Mouse (Mus musculus): ENCODE measurements around the gene Has1.
"Not testable (repeated sequence)": the region's sequence is repeated elsewhere in the genome, so short reads cannot be mapped to it uniquely, and the experiment has no call there.

Has1 gene

DNA sequence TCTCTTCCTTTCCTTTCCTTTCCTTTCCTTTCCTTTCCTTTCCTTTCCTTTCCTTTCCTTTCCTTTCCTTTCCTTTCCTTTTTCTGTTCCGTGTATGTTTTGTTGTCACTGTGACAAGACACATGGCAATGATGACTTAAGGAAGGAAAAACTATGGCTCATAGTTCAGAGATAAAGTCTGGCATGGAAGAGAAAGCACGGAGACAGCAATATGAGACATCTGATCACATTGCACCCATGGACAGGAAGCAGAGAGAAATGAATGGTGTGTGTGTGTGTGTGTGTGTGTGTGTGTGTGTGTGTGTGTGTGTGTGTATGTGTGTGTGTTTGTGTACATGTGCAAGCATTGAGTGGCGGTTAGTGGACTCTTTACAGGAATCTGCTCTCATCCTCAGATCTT, 10.4 kb downstream of the Has1 start:
- not testable (repeated sequence) for DNase-seq (ENCODE audit: low spot score)

DNA sequence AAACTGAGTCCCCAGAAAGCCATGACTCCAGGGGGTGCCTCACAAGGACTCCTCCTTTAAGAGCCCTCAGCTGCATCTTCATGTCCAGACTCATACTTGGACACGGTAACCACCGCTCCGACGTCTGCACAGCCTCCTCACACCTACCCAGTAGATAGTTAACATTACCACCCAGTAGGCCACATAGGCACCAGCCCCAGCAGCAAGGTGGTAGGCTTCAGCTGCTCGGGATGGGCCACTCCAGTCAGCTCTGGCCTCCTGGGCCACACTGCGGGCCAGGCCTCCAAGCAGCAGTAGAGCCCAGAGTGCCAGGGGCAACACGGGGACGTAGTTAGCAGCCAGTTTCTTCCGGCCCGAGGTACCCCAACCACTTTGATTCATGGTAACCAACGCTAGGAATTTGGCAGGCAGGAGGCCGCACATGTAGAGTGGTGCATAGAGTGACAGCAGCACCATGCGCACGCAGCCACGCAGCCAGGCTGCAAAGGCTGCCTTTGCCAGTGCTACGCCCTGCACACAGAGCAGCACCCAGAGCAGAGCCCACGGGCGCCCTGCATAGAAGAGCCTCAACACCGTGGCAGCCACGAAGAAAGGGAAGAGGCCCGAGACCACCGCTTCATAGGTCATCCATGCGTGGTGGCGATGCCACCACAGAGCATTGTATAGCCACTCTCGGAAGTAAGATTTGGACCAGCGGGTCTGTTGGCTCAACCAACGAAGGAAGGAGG, 11.3 kb downstream of the Has1 start:
- DNase-seq (ENCODE audit: low spot score) = no peak

DNA sequence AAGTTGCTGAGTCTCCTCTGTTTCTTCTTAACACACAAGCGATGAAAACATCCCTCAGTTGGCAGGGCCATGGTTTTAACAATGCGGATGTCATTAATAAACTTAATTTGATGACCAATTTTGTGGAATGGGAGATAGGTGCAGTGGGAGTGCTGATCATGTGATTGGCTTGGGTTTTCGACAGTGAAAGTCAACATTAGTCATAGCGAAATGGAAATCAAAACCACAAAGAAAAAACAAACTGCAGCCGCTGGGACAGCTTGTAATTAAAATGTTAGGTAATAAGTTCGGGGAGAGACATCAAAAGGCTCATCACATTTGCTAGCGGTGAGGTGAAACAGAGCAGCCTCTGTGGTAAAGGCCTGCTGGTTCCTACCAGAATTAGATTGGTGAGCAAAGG, 14.2 kb downstream of the Has1 start:
- no peak for DNase-seq (ENCODE audit: low spot score)

GRCm38 (mm10) chr17:17839276-17839675, 15.7 kb downstream of the Has1 start:
- no peak for DNase-seq (ENCODE audit: low spot score)

GRCm38 (mm10) chr17:17837919-17838701, 16.9 kb downstream of the Has1 start:
- DNase-seq (ENCODE audit: low spot score) = peak; percentile 98

DNA sequence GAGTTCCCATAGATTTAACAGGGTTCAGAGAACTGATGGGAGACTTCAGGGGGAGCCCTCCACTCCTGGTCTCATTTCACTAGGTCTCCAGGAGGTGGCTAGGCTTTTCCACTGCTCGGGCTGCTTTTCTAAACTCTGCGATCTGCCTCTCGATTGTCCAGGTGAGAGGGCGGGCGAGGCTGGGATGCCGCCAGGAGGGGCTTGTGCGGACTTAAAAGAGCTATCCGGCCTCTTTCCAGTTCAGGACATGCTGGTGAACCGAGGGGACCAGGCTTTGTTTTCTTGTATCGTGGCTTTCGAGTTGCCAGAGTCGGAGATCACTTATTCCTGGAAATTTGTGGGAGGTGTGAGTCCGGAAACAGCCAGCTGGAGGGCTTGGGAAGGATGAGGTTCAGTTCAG, 17.6 kb downstream of the Has1 start:
- no peak for DNase-seq (ENCODE audit: low spot score)

- DNase-seq (ENCODE audit: low spot score) = no peak
Observed at GRCm38 (mm10) chr17:17836101-17836500, 18.9 kb downstream of the Has1 start.

DNA sequence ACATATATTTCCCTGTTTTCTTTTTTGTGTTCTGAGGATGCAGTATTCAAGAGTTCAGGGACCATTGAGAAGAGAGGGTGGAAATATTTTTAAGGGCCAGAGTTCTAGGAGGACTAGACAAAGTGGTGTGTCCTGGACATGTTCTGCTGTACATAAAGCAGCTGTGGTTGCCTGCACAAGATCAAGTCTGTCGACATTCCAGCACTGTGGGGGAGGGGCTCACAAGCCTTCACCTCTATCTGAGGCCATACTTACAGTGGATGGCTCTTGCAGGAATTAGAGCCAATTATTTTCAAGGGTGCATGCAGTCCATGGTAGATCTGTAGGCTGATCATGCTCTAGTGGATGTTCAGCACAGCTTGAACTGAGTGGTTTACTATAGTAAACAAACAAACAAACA, 20.1 kb downstream of the Has1 start:
- DNase-seq (ENCODE audit: low spot score) = no peak

DNA sequence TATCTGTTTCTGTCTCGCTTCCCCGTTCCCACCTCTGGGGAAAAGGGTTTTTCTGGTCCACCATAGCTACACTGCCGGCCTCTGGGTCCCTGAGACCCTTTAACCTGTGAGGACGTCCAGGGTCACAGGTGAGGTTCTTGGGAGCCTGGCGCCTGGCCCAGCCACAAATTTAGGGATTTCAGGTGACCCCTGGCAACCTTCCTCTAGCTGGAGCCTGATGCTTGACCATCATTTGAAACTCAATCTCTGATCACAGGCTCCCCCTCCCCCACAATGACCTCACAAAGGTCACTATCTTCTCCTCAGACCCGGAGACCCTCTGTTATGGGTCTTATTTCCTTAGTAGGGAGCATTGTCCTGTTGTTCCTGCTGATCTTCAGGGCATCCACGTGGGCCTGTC, 24.3 kb downstream of the Has1 start:
- no peak for DNase-seq (ENCODE audit: low spot score)

DNA sequence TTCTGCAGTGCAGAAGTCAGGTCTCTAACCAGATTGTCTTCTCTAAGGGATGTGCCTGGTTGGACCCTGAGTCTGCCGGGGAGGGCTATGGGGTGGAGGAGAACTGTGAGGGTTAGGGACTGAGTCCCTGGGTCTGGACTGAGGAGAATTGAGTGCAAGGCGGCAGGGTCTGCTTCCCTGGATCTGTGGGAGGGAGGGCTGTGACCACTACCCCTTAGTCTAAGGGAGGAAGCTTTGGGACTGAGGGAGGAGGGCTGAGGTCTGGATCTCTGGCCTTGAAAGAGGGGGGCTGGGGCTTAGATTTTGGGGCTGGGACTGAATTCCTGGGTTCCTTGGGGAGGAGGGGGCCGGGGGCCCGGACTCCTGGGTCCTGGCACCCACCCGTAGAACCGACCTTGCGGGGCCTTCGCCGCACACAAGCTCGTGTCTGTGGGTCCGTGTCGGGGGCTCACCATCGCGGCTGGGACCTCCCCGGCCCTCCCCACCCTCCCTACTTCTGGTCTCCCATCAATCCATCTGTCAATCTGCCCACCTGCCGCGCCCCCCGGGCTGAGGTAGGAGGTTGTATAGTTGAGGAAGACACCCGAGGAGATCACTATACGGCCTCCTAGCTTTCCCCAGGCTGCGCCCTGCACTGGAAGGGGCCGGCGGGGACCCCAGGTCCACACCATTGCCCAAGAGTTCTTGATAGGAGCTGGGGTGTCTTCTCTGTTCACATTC, 25.0 kb downstream of the Has1 start:
- DNase-seq (ENCODE audit: low spot score) = no peak

DNA sequence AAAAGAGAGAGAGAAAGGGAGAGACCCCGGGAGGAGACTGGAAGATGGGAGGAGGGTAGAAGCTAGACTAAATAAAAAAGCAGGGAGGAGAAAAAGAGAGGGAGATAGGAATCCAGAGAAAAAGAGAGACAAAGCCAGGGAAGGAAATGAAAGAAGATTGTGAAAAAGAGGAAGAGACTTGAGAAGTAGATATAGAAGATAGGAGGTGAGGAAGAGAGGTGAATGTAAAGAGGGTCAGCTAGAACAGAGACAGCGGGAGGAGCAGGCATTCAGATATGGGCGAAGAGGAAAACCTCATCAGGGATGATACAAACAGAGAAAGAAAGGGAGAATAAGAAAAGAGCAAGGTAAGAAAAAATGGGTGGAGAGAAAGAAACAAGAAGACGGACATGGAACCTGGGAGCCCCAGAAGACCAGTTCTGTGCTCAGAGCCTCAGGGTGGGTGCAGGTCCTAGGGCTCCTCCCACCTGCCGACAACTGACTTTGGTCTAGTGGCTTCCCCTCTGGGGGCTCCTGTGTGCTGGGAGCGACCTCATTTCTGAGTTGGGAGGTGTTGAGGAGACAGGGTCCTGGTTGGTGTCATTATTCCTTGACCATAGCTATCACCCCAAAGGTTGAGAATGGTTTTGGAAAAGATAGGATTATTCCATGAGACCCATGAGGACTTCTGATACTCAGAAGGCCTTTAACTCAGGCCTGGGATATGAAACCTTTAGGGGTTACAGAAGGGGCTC, 25.8 kb downstream of the Has1 start:
- DNase-seq (ENCODE audit: low spot score) = no peak

GRCm38 (mm10) chr17:17828191-17828981, 26.6 kb downstream of the Has1 start:
- DNase-seq (ENCODE audit: low spot score) = no peak

GRCm38 (mm10) chr17:17827658-17828190, 27.3 kb downstream of the Has1 start:
- DNase-seq (ENCODE audit: low spot score) = no peak

DNA sequence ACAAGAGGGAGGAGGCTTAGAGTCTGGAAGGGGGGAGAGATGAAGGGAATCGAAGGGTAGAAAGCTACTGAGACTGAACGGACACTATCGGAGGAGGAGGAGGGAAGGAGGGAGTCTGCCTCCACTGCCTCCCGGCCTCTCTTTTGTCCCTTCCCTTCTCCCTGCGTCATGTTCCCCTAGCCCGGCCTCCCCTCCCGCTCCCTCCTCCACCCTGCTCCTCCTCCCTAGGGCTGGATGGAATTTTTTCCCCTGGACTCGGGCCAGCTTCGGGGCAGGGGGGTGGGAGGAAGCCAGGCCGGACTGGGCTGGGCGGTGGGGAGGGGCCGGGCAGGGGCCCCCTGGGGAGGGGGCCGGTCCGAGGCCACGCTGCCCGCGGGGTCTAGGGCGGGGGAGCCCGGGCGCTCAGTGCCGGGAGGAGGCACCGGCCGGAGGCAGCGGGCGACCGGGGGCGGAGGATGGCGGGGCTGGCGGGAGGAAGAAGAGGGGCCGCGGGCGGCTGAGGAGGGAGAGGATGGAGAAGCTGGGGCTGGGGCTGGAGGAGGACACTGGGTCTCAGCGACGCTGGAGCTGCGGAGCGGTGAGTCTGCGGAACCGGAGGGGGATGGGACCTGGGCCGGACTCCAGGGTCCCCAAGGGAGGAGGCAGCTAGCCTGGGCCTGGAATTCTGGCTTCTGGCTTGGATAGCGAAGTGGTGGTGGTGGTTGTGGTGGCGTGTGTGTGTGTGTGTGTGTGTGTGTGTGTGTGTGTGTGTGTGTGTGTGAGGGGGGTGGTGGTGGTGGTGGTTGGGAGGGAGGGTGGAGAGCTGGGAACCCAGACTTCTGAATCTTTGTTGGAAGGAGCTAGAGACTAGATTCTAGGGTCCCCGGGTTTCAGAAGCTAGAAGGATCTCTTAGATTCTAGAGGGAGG, 28.0 kb downstream of the Has1 start, which contains the start of gene Spaca6:
Gene Spaca6, plus strand, starts transcription at position 408 of the 907 bp plus-strand sequence.
- no peak for DNase-seq (ENCODE audit: low spot score)

DNA sequence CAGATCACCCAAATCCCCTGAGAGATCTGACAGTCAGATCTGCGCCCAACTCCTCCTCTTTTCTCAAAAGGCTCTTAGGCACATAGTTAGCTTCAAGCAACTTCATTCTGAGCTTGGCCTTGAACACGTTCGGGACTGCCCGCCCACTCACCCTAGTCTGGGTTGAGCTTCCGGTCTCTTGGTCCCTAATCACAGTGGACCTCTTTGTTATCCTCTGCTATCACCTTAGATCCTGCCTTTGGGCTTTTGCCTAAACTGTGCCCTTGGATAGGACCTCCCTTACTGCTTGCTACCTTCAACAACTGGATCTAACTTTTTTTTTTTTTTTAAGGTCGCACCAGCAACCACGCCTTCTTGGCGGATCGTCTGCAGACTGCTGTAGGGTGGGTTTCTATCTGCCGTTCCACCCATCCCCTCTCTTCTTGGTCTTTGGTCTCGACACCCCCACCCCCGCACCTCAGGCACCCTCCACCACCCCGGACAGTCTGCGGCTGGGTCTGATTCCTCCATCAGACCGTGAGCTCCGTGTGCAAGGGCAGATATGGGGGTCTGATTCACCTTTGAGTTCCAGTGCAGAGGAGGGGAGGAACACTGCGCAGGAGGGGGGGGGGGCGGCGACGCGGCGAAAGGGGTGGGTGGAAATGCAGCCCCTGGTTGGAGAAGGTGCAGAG, 28.9 kb downstream of the Has1 start:
- DNase-seq (ENCODE audit: low spot score) = no peak

DNA sequence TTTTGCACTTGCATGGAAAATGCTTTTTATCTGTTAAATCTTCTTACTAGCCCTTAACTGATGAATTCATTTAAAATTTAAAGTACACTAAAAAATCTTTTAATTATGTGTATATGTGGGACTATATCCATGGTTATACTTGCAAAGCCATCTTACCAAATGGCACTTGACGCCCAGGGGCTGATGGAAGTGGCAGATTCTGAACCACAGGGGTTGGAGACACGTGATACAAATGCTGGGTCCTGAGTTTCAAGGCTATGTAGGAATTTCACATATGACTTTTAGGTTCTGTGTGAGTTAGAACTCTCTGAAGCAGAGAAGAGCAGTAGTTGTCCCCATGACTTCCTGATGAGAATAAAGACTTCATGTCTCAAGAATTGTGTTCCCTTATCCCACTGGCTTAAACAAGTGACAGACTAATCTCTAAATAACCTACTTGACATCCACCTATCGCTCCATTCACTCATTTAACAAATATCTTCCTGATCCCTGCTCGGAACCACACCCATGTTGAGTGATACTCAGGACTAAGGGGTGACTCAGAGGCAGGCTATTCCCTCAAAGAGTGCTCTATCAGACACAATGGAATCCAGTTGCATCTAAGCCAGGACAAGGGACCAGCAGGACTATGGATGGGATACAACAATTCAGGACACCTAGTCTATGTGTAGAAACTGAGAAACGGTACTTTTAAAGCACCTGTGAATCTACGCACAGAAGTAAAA, 31.2 kb downstream of the Has1 start:
- no peak for DNase-seq (ENCODE audit: low spot score)

GRCm38 (mm10) chr17:17795527-17795926, 59.5 kb downstream of the Has1 start:
- DNase-seq (ENCODE audit: low spot score) = no peak

All from layer of hippocampus, adult 9-10 months (tissue).